15 mouse cellular contexts compared by ENCODE assay signal in the genomic region with DNA sequence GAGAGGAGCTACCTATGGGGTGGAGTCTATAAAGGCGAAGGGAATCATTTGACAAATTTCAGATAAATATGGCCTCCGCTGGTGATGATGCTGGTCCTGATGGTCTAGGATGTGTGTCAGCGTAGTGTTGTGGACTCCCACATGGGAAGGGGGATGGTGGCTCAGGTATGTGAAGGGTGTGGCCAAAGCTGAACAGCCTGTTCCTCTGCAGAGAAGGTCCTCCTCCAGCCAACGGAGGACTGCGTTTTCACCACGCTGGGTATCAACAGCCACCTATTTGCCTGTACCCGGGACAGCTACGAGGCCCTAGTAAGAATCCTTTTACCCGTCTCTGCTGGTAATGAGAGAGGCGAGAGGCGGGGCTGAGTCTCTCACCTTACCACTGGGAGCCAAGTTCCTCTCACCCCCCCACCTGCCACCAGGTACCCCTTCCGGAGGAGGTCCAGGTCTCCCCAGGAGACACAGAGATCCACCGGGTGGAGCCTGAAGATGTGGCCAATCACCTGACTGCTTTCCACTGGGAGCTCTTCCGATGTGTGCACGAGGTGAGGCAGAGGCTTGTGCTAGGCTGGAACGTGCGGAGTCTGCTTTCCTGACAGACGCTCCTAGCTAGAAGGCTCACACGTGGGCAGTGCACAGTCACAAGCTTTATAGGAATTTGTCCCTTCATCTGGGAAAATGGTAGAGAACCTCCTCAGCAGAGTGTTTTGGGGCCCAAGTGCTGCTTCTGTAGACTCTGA.
"Had no signal": no experiment of that assay in that cellular context is flagged by ENCODE, and none has a peak within 500 bp of the region (broad histone marks: within the 10 kb centered on the region; RNA-seq: fewer than 3 reads in every experiment).

No protein-coding gene starts in this region.

- H3K9me3 ChIP-seq: liver, embryonic 13.5 days; lung, embryonic 15.5 days; midbrain, embryonic 10.5 days; neural tube, embryonic 15.5 days had no signal

- H3K27me3 ChIP-seq: neural tube, embryonic 15.5 days had no signal

- H3K36me3 ChIP-seq: liver, embryonic 13.5 days; lung, embryonic 15.5 days; midbrain, embryonic 10.5 days had no signal

- DNase-seq: kidney, adult 8-10 months; kidney, postnatal 25 days; liver; liver, embryonic 13.5 days; liver, postnatal 0 days; midbrain, embryonic 14.5 days; retina, postnatal 1 day; right cerebral cortex, postnatal 4 days; spleen, adult 18-20 months; thymus, postnatal 4 days had no signal

- H3K4me3 ChIP-seq: left cerebral cortex, adult 2 months; liver, embryonic 13.5 days; lung, embryonic 15.5 days; midbrain, embryonic 10.5 days; myocyte; neural tube, embryonic 15.5 days had no signal

- H3K9ac ChIP-seq: liver, embryonic 13.5 days; liver, postnatal 0 days; lung, embryonic 15.5 days; neural tube, embryonic 15.5 days had no signal

- H3K4me2 ChIP-seq: liver, embryonic 13.5 days; lung, embryonic 15.5 days; neural tube, embryonic 15.5 days had no signal

- ATAC-seq: liver, postnatal 0 days had no signal

- H3K27ac ChIP-seq: left cerebral cortex, adult 2 months; liver, embryonic 13.5 days; lung, embryonic 15.5 days; midbrain, embryonic 10.5 days; neural tube, embryonic 15.5 days had no signal
